Mouse (Mus musculus): ENCODE data around the gene Zfp768.
"Not testable (repeated sequence)": the region's sequence is repeated elsewhere in the genome, so short reads cannot be mapped to it uniquely, and the experiment has no call there.

Zfp768 gene

DNA sequence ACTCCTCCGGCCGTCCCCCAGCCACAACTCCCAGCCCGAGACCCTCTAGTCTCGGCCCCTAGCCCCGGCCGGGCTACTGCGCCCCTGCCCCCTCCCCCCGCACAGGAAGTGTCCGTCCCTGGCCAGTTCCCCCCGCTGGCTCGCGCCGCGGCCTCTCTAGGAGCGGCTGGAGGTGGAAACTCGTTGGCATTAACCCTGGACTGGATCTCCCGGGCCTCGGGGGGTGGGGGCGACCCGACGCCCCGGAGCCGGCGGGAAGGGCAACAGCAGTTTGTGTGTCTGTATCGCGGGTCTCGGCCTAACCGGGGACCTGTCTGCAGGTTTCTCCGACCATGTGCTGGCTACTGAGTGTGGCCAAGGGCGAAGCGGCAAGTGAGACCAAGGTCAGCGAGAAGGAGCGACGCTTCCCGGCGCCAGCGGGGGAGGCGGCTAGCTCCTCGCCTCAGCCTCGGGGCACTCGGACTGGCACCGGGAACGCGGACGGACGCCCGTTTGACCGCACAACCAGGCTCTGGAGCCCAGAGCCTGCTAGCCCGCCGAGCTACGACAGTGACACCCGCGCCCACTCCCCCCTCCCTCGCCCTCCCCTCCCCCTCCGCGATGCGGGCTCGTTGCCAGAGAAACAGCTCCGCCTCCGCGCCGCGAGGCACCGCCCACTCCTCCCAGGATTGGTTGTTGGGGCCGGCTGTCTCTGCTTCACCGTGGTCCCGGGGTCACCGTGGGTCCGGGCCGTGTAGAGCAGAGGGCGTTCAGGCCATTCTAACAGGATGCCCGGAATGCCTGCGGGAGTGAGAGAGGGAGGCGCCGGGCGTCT lies at the start of gene Zfp768:
Gene Zfp768, minus strand, starts transcription at position 78 of the 814 bp plus-strand sequence.
- DNase-seq = peak; percentile 93 to 94

DNA sequence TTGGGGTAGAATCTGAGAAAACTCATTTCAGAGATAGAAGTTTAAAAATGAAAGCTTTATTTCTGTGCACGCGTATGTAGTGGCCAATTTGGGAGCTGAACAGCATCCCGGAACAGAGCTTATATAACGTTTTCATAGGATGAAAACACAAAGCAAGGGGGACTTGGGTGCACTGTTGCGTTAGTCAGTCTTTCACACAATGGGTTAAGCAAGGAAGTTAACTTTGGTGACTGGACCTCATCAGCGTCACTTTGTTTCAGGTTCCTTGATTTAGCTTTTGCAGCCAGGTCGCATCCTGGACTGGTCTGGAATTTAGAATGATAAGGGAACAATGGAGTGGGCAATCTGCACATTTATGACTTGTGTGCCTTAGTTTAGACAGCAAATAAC lies 48.5 kb upstream of the Zfp768 start:
- no peak for DNase-seq

DNA sequence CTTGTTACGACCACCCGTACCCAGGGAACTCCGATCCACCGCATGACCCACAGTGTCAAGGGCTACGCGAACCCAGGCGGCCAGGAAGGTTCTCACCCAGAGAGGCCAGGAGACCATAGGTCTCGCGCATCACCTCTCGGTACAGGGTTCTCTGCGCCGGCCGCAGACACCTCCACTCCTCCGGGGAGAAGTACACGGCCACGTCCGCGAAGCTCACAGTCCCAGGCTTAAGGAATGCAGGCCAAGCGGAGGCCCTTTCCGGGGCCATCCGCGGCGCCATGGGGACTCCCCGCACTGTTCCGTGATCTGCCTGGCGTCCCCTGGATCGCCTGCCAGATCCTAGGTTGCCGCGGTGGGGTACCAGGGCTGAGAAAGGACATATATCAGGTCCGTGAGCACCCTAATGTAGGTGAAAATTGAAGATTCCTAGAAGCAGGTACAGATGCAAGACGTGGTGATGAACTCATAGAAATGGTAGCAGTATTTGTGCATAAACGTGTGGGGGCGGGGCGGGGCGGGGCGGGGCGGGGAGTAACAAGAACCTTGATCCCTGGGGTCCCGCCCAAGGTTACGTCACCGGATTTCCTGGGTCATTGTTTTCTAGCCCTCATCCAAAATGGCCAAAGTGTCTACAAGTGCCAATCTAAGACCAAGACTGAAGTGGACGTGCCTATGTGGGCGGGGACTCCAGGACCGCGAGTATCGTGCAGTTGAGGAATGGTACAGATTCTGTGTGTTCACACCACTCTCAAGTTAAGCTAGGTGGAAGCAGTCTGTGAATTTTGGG lies 48.0 kb upstream of the Zfp768 start, which contains the start of gene E430018J23Rik:
Gene E430018J23Rik, minus strand, starts transcription at position 473 of the 787 bp plus-strand sequence.
- peak; percentile 98 to 100 for DNase-seq

DNA sequence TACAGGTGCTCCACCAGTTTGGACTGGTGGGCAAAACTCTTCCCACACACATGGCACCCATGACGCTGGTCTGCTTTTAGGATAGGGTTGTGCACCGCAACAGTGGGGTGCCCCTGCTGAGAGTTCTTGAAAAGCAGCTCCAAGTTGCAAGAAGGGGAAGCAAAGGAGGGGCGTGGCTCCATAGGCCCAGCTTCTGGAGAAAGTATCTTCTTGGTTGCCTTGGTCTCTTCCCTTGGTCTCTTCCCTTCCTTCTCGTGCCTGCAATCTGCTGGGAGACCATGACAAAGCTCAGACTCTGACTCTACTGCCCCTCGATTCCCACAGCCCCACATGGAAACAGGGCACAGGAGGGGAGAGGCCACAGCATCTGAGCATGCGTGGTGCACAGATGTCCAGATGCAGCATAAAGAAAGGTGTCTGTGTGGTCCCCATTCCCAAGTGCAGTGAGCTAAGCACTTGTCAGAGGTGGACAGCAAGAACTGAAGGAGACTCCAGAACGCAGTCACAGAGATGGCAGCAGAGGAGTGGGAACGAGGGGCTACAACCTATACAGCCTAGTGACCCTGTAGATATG lies 46.9 kb upstream of the Zfp768 start:
- no peak for DNase-seq

DNA sequence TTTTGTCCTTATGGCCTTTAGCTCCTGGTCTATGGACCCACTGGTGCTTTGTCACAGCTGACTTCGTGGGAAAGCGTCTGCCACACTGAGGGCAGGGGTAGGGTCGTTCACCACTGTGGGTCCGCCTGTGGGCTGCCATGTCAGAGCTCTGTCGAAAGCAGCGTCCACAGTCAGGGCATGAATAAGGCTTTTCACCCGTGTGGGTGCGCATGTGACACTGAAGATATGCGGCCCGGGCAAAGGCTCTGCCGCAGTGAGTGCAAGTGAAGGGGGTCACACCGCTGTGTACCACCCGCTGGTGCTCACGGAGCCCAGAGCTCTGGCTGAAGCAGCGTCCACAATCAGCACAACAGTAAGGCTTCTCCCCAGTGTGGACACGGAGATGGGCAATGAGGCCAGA lies 46.1 kb upstream of the Zfp768 start:
- no peak for DNase-seq

DNA sequence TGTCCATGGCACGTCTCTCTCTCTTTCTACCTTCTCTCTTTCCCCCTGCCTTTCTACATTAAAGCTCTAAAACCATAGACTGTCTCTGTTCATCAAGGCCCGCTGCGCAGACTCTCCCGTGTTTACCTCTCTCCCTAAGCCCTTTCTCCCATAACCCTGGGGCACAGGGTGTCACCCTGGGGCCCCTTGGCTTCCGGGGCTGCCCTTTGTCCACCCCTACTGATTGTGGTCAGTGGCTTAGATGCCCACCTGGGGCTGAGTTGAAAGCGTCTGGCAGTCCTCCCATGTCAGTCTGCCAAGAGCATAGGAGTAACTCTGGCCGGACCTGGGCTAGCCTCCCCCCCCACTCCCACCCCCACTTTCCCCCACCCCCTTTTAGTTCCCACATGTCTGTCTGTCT lies 44.9 kb upstream of the Zfp768 start:
- no peak for DNase-seq

DNA sequence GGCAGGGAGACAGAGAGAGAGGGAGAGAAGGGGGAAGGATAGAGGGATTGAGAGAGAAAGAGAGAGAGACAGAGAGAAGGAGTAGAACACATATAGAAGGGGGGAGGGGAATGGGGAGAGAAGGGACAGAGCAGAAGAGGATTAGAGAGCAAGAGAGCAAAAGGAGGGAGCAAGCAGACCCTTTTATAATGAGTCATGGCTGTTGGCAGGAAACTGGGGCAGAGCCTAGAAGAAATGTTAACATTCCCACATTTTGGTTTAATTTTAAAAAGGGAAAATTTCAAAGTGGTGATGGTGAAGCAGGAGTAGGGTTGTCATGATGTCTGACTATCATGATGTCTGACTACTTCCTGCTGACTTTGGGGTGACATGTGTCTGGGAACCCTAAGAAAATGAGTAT lies 42.8 kb upstream of the Zfp768 start:
- not testable (repeated sequence) for DNase-seq

DNA sequence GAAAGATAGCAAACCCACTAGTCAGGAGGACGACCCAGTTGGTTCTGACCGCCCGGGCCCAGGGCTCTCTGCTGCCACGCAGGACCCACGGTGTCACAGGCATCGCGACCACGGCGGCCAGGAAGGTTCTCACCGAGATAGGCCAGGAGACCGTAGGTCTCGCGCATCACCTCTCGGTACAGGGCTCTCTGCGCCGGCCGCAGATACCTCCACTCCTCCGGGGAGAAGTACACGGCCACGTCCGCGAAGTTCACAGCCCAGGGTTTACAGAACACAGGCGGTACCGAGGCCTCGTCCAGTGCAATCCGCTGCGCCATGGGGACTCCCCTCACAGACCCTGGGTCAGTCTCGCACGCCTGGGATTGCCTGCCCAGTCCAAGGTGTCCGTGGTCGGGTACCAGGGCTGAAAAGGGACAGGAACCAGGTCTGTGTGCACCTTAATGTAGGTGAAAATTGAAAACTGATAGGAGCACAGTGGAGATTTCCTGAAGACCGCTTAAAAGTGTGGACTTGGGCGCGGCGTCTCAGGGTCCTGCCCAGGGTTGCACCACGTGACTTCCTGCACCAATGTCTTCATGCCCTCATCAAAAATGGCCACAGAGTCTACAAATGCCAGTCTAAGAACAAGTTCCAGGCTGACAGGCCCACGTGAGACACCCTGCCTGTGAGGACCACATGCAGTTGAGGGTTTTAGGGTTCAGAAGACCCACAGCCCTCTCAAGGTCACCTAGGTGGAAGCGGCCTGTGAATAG lies 41.4 kb upstream of the Zfp768 start, which contains the start of gene 9130019O22Rik:
Gene 9130019O22Rik, minus strand, starts transcription at position 526 of the 752 bp plus-strand sequence.
- DNase-seq = peak; percentile 90 to 97

DNA sequence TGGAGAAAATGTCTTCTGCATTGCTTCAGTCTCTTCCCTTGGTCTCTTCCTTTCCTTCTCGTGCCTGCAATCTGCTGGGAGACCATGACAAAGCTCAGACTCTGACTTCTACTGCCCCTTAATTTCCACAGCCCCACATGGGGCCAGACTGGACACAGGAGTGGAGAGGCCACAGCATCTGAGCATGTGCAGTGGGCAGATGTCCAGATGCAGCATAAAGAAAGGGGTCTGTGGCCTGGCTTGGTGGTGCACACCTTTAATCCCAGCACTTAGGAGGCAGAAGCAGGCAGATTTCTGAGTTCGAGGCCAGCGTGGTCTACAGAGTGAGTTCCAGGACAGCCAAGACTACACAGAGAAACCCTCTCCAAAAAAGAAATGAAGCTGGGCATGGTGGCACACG lies 40.2 kb upstream of the Zfp768 start:
- not testable (repeated sequence) for DNase-seq

DNA sequence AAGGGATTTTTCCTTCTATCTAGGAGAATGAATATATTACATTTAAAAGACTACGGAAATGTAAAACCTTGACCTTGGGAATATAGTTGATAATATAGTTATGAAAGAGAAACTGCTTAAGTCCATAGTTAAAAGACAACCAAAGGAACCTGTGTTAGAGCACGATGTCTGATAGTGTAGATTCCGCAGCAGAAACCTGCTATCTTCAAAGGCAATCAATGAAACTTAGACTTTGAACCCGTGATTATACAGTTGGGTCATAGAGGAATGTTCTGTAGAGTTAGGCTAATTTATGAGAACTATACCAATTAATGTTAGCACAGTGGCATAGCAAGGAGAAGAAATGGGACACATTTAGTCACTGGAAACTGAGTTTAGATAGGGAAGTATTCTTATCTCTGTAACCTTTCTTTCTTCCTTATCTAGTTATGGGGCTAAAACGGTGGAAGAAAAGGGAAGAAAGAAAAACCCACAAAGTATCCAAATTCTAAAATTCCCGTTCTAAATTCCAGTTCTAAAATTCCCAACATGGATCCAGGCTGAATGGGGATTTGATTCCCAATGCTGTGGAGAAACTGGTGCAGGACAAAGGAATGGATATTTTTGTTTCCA lies 33.0 kb upstream of the Zfp768 start:
- DNase-seq = no peak

DNA sequence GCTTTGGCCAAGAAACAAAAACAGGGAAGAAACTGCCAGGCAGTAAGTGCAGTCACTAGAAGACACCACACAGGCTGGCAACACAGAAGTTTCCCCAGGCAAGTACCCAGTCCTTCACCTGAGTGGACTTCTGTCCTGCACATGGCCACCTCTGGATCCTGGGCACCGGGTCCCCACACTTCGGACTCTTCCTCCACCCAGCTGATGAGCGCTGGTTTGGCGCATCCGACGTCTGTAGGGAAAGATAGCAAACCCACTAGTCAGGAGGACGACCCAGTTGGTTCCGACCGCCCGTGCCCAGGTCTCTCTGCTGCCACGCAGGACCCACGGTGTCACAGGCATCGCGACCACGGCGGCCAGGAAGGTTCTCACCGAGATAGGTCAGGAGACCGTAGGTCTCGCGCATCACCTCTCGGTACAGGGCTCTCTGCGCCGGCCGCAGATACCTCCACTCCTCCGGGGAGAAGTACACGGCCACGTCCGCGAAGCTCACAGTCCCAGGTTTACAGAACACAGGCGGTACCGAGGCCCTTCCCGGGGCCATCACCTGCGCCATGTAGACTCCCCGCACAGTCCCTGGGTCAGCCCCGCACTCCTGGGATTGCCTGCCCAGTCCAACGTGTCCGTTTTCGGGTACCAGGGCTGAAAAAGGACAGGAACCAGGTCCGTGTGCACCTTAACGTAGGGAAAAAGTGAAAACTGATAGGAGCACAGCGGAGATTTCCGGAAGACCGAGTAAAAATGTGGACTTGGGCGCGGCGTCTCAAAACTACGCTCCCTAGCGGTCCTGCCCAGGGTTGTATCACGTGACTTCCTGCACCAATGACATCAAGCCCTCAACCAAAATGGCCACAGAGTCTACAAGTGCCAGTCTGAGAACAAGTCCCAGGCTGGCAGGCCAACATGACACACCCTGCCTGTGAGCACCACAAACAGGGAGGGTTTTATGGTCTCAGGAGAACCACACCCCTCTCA lies 30.2 kb upstream of the Zfp768 start, which contains the start of gene Zfp747:
Gene Zfp747, minus strand, starts transcription at position 780 of the 975 bp plus-strand sequence.
- peak; percentile 94 to 99 for DNase-seq

DNA sequence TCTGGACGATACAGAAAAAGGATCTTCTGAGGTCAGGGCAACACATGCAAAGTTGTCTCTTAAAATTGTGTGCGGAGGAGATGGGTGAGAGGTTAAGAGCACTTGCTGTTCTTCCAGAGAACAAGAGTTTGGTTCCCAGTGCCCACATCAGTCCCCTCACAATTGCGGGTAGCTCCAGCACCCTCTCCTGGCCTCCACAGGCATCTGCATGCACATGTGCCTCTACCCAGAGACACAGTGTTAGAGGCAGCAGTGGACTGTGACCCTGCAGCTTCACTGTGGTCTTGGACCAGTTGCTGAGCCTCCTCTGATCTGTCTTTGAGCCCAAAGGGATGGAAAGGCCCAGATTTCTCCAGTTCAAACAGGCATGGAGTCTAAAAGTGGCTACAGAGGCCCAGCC lies 26.5 kb upstream of the Zfp768 start:
- not testable (repeated sequence) for DNase-seq

DNA sequence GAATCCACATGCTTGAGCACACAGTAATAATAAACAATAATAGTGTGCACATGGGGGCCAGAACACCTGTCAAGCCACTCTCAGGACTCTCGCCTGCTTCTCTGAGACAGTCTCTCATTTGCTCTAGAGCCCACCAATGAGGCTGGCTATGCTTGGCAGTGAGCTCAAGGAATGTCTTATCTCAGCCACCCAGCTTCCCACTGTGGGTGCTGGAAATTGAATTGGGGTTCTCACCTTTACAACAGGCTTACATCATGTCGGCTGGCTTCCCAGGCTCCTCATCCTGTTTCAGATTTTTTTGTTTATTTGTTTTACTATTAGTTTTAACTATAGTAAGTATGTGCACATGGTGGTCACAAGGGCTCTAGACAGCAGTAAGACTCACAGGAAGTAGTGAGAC lies 25.8 kb upstream of the Zfp768 start:
- DNase-seq = no peak

DNA sequence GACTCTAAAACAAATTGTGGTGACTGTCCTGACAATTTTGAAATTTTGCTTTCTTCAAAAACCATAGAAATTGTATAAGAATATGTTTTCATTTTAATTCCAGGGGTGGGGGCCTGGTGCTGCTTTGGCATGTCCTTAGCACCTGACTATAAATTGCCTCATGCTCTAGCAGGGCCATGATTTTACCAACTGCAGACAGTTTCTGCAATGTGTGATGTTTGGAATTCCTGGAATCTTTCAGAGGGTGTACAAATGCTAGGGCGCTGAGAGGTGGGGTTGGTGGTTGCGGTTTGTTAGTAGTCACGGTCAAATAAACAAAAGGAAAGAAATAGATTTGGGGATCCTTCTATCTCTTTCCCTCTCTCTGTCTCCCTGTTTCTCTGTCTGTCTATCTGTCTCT lies 20.9 kb upstream of the Zfp768 start:
- no peak for DNase-seq

DNA sequence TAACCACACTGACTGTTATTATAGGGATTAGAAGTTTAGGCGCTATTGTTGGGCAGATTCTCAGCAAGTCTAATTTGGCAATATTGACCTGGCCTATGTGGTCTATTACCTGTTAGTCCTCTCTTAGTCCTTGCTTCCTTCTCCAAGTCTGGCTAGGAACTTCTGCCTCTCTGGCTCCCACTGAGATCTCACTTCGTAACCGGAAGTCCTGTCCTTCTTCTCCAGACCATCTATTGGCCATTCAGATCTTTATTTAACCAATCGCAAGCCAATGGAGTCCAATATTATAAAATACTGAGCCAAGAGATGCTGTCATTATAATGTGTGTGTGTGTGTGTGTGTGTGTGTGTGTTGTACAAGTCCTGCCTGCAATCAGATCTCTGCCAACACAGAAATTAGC lies 18.8 kb upstream of the Zfp768 start:
- DNase-seq = no peak

DNA sequence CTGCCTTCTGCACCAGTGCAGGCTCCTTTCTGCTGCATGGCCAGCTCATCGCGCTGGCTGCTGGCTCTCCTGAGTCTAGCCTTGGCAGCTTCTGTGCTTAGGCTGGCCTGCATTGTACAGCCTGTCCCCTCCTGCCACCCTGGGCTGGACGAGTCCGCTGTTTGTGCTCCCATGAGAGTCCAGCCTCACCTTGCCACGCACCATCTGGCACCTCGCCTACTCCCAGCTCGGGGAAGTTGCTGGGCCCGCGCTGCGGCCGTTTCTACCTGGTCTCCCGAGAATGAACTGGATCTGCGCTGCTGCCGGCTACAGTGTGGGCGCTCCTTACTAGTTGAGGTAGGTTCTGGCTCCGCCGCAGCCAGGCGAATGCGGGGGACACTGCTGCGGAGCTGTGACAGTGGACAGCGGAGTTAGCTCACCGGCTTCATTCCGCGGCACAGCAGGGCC lies 18.1 kb upstream of the Zfp768 start:
- DNase-seq = peak; percentile 68 to 70

DNA sequence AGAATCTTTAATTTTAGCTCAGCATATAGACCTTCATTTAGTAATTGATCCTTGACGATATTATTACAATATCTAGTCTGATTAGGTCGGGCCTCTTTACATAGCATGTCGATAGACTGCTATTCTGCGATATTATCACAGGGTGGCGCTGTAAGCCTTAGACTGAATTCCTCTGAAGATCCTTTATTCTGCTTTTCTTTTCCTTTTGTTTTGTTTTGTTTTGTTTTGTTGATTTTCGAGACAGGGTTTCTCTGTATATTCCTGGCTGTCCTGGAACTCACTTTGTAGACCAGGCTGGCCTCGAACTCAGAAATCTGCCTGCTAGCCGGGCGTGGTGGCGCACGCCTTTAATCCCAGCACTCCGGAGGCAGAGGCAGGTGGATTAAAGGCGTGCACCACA lies 17.0 kb upstream of the Zfp768 start:
- DNase-seq = peak in 1 of 2 experiments; percentile 47

DNA sequence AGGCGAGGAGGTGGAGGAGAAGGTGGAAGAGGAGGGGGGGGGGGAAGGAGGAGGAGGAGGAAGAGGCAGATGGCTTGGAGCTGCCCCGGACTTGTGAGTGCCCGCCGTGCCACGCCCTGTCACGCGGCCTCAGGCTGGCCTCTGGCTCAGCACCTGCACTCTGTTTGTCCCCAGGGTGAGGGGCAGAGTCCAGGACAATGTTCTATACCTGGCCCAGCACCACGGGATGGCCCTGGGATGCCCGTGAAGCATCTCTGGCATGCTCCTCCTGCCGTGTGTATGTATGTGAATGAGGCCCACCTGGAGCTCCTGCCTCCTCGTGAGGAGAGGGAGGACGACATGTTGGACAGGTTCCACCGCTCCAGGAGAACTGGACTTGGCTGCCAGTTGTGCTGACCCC lies 16.1 kb upstream of the Zfp768 start:
- DNase-seq = no peak

DNA sequence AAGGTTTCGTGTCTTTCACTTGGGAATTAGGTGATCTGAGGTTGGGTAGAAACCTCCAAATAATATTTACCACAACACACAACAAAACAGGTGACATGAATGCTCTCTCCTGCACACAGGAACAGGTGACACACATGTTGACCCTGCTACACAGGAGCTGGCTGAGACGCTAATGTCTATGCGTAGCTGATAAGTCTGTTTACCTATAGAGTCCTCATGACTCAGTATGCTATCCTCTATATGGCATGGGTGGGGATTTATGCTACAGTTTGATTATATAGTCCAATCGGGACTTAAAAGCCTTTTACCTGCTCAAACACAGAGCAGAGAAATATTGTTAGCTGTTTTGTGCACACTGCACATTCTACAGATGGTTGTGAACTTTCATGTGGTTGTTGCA lies 14.9 kb upstream of the Zfp768 start:
- DNase-seq = no peak

DNA sequence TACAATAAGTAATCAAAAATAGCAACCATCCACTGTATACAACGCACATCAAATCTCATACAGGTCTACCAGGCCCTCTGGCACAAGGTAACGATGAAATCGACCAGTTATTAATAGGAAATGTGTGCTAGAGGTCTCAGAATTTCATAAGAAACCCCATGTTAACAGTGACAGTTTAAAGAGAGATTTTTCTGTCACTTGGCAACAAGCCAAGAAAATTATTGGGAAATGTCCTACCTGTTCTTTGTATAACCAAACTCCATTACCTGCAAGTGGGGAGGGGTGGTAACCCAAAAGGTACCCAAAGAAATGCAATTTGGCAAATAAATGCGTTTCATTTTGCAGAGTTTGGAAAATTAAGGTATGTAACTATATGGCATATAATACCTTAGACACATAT lies 13.1 kb upstream of the Zfp768 start:
- no peak for DNase-seq

DNA sequence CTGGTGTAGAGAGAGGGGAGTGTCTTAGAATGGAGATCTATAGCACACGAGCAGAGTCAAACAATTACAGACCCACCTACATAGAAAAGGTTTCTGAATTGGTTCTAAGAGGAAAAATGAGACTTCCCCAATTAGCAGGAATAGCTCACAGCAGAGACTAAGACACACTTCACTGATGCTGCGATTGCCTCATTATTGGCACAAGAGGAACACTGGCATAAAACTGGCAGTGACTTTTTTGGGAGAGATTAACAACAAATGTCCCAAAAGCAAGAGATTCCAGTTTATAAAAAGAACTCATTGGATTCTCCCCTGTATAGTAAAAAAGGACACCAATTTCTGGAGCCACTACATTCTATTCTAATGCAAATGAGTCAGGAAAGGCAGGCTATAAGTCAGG lies 12.5 kb upstream of the Zfp768 start:
- no peak for DNase-seq

Measured in cerebellum, postnatal 36 days (tissue).